12 mouse cellular contexts compared by ENCODE assay signal in the genomic region with DNA sequence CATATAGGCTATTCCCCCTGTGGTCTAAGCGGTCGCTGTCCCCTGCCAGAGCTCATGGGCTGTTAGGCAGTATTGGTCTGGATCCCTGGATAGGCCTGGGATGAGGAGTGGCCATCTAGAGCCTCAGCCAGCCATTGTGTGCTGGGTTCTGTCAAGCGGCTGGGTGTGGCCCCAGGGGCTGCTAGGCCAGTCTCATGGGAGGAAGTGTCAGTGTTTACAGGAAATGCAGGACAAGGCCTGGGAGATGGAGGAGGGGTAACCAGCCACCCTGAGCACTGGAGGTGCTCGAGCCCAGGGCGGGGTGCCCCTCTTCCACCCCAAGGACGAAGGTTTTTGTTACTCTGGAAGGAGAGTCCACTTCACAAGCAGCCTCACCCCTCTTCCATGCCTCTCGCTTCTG. TPM values are rescaled to one million over a fixed set of nuclear protein-coding genes. Genes with fewer than 3 reads are reported as not detected.
DNase-seq lines count a peak whose midpoint lies in the region; ATAC-seq and TF ChIP-seq lines count a peak whose summit lies in the region.
"Had no signal": no experiment of that assay in that cellular context is flagged by ENCODE, and none has a peak within 500 bp of the region (broad histone marks: within the 10 kb centered on the region; RNA-seq: fewer than 3 reads in every experiment).

No protein-coding gene starts in this region.

- no peak for TF ChIP-seq CTCF in layer of hippocampus, adult 2 months (conservative IDR thresholded peaks at IDR 0.05)

- no peak for ATAC-seq in erythroid progenitor cell, adult 5-6 weeks (replicated peaks; ENCODE audit: low FRiP score, poor library complexity, severe bottlenecking)

- H3K4me1 ChIP-seq in brown adipose tissue, adult 24 weeks (ENCODE audit: control insufficient read depth, insufficient read depth, insufficient read length, low read length), result peaks cover 41% of the 10 kb centered on the region
- H3K4me1 ChIP-seq: stomach, embryonic 15.5 days had no signal

- DNase-seq in layer of hippocampus, adult 2 months (ENCODE audit: low spot score in 2 of 2), result no peak
- no peak for DNase-seq in layer of hippocampus, adult 9-11 months
- DNase-seq in kidney, adult 9 months, result peak; percentile 74
- peak; percentile 77 for DNase-seq in lung, postnatal 25 days (ENCODE audit: low spot score)
- no peak for DNase-seq in right cerebral cortex, adult 18-20 months
- no peak for DNase-seq in cerebellum, adult 9-11 months

- H3K27ac ChIP-seq in layer of hippocampus, adult 2 months, result peak overlapping the region; percentile 28
- H3K27ac ChIP-seq in brown adipose tissue, adult 24 weeks (replicated peaks; ENCODE audit: low read depth, low read length), result peak overlapping the region; percentile 88
- H3K27ac ChIP-seq: embryonic facial prominence, embryonic 15.5 days; liver, embryonic 14.5 days; neural tube, embryonic 13.5 days; stomach, embryonic 15.5 days had no signal

- H3K4me3 ChIP-seq in layer of hippocampus, adult 2 months, result no peak overlapping the region
- H3K4me3 ChIP-seq in brown adipose tissue, adult 24 weeks (ENCODE audit: insufficient read depth, low read depth, low read length), result no peak overlapping the region
- H3K4me3 ChIP-seq: embryonic facial prominence, embryonic 15.5 days; neural tube, embryonic 13.5 days; stomach, embryonic 15.5 days had no signal

RNA-seq across cellular contexts. Expression of a gene that starts 36.3 kb away (rescaled TPM):
- total RNA-seq in layer of hippocampus, adult 2 months (2021), result 1 to 10 TPM; 4.3 to 5.7 TPM
- 3.8 and 8.7 TPM in 2 replicates for polyA plus RNA-seq in brown adipose tissue, adult 24 weeks (2012; ENCODE audit: insufficient read depth, insufficient read length, missing spikeins)
- total RNA-seq in erythroid progenitor cell, adult 5-6 weeks (2015; ENCODE audit: low replicate concordance), result not detected in 2 replicates
- 0.61 TPM in 1 of 2 replicates, not detected in the other for total RNA-seq in erythroid progenitor cell, adult 5-6 weeks (2017; ENCODE audit: low replicate concordance)

Comparison
In these comparisons a context has a peak if more than half of its experiments do, and no peak if none do; other contexts are left out.
1. DNase-seq: peak in kidney, adult 9 months (single experiment) and lung, postnatal 25 days (single experiment); none in layer of hippocampus, adult 2 months (0 of 2), layer of hippocampus, adult 9-11 months (single experiment), right cerebral cortex, adult 18-20 months (single experiment) and cerebellum, adult 9-11 months (single experiment).